Mouse (Mus musculus): ENCODE results near the gene Ccdc78. TPM values are rescaled to one million over a fixed set of nuclear protein-coding genes. Genes with fewer than 3 reads are reported as not detected.
"Not testable (repeated sequence)": the region's sequence is repeated elsewhere in the genome, so short reads cannot be mapped to it uniquely, and the experiment has no call there.

Ccdc78 gene
- total RNA-seq, 2 experiments from 2014 or later = not detected

GRCm38 (mm10) chr17:25783086-25783485 lies 3.3 kb upstream of the Ccdc78 start:
- DNase-seq = no peak

GRCm38 (mm10) chr17:25783861-25784574 lies 2.4 kb upstream of the Ccdc78 start:
- no peak for DNase-seq

- DNase-seq = peak; percentile 97
Observed at GRCm38 (mm10) chr17:25785281-25785745, 1.1 kb upstream of the Ccdc78 start, which contains the start of gene Haghl. Haghl (minus strand) TSS chr17:25785673.

- DNase-seq = no peak
Observed at GRCm38 (mm10) chr17:25786781-25787504, 563 bp downstream of the Ccdc78 start.

- DNase-seq = no peak
Observed at GRCm38 (mm10) chr17:25791320-25791842, 5.0 kb downstream of the Ccdc78 start.

GRCm38 (mm10) chr17:25791843-25792527 lies 5.6 kb downstream of the Ccdc78 start:
- peak; percentile 83 for DNase-seq

GRCm38 (mm10) chr17:25792615-25793014 lies 6.2 kb downstream of the Ccdc78 start, which contains the start of gene Fam173a:
Fam173a (minus strand) TSS chr17:25792901.
- DNase-seq = peak; percentile 81

- DNase-seq = no peak
Observed at GRCm38 (mm10) chr17:25794197-25794596, 7.8 kb downstream of the Ccdc78 start.

GRCm38 (mm10) chr17:25794998-25795397 lies 8.6 kb downstream of the Ccdc78 start:
- no peak for DNase-seq

- no peak for DNase-seq
Observed at GRCm38 (mm10) chr17:25795609-25796092, 9.3 kb downstream of the Ccdc78 start, which contains the start of gene AC134908.4. AC134908.4 (minus strand) TSS chr17:25795659.

GRCm38 (mm10) chr17:25796211-25796771 lies 9.9 kb downstream of the Ccdc78 start:
- peak; percentile 53 for DNase-seq

GRCm38 (mm10) chr17:25796951-25797369 lies 10.6 kb downstream of the Ccdc78 start, which contains the start of gene Metrn:
Metrn (minus strand) TSS chr17:25797136.
- peak; percentile 89 for DNase-seq

- no peak for DNase-seq
Observed at GRCm38 (mm10) chr17:25801029-25801428, 14.6 kb downstream of the Ccdc78 start.

GRCm38 (mm10) chr17:25802825-25803517 lies 16.6 kb downstream of the Ccdc78 start:
- peak; percentile 48 for DNase-seq

GRCm38 (mm10) chr17:25806507-25806906 lies 20.1 kb downstream of the Ccdc78 start:
- no peak for DNase-seq

GRCm38 (mm10) chr17:25807452-25807851 lies 21.1 kb downstream of the Ccdc78 start:
- not testable (repeated sequence) for DNase-seq

- DNase-seq = no peak
Observed at GRCm38 (mm10) chr17:25808028-25808427, 21.6 kb downstream of the Ccdc78 start.

- peak; percentile 54 for DNase-seq
Observed at GRCm38 (mm10) chr17:25808789-25809605, 22.6 kb downstream of the Ccdc78 start, which contains the start of gene Fbxl16. Fbxl16 (plus strand) TSS chr17:25809085.

- no peak for DNase-seq
Observed at GRCm38 (mm10) chr17:25809606-25810340, 23.4 kb downstream of the Ccdc78 start.

Measured in gastrocnemius, postnatal 10 days (tissue).